Mouse (Mus musculus) gastrocnemius, adult 18-20 months (tissue): ENCODE measurements at regions not wholly inside any gene's neighbourhood (a gene's known extent, or its start where the extent isn't known, plus 50 kb on each side); places are given as distances from the start of the nearest gene placed in this dataset.
"Not testable (repeated sequence)": the region's sequence is repeated elsewhere in the genome, so short reads cannot be mapped to it uniquely, and the experiment has no call there.

ENCODE experiments used
- DNase-seq: peaks from one replicate; pipeline ENCODE4 v3.0.0; 2021; ENCODE audit warnings: low spot score

DNA sequence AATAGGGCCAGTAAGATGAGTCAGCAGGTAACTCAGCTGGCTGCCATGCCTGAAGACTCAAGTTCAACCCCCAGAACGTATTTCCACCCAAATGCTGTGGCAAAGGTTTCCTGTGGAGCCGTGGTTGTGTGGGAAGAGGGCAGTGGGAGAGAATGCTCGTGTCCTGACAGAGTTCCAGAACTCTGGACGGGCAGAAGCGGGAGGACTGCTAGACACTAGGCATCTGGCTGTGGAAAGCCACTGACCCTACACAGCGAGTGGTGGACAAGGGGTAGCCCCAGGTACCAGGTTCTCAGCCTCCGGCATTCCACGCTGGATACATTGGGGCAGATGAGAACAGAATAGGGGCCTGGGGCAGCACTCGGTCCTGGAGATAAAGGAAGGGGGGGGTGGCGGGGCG lies 69.6 kb upstream of the Acsl3 start:
- DNase-seq, result no peak

DNA sequence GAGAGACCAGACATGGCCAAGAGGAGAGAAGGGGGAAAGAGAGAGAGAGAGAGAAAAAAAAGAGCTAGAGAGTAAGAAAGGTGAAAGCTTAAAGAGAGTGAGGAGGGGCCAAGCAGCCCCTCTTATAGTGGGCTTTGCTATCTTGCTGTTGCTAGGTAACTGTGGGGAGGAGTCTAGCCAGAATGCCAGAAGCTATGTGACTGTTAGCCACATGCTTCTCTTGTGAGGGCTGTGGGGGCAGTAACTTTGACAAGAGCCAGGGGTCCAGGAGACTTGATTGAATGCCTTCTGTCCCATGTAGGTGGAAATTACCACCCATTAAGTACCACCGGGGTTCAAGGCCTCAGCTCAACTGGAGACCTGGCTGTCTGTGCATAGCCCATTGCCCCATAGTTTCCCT lies 69.0 kb upstream of the Acsl3 start:
- not testable (repeated sequence) for DNase-seq

DNA sequence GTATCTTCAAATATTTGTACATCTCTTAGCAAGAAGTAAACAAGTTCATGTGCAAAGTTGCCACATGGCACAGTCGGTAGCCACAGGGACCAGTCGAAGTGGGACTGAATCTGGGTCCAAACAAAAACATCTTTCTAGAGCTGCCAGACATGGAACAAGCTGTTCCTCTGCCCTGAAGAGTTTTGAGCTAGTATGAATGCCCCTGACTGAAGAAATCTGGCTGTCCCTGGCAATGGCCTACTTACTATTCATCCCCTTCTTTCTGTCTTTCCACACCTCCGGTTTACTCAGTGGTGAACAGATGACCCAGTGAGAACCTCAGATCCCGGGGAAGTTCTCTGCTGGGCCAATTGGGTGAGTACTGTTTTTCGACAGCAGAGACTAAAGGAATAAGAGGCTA lies 67.1 kb upstream of the Acsl3 start:
- no peak for DNase-seq

DNA sequence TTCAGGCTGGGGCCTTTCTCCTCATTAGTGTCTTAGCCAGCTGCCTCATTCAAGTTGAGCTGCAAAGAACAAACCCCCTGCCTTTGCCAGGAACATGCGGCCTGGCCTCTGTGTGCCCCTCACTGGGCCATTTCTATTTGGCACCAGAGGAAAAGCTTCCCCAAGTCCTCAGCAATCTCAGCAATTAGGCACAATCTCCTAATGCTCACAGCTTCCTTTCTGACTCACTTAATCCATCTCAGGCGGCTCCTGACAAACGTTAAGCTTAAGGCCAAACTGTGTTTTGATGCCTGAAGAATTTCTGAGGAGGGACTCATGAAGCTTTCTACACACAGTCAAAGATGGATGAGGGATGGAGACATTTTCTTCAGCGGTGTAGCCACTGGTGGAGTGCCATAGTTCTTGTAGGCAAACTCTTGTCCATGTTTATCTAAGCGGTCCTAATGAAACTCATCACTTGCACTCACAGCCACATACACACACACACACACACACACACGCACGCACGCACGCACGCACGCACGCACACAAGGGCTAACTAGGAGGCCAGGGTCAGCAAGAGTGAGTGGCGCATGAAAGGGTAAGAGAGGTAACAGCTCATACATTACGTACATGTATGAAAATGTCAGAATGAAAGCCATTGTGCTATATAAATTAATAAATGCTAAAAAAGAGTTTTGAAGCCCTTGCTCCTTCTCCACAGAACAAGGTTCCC lies 63.5 kb upstream of the Acsl3 start:
- no peak for DNase-seq

DNA sequence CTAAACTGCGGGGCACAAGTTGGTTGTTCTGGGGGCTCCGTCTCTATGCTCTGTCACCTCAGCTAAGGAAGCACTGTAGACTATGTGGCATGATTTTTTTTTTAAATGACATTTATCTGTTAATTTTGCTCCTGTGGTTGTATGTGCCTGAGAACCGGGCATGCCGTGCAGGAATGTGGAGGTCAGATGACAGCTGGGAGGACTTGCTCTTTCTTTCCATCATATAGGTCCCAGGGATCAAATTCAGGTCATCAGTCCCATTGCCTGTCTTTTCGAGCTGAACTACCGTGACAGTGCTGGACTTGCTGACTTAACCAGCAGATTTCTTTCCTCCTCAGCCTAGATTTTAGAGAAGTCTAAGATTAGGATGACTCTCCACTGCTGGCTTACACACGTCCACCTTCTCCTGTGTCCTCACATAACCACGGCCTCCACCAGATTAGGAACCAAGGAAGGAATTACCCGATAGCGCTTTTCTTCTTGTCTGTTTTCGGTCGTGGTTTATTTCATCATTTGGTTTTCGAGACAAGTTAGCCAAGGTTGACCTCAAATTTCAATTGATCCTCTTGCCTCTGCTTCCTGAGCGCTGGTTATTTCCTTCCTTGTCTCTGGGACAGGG lies 62.0 kb upstream of the Acsl3 start:
- DNase-seq, result no peak

DNA sequence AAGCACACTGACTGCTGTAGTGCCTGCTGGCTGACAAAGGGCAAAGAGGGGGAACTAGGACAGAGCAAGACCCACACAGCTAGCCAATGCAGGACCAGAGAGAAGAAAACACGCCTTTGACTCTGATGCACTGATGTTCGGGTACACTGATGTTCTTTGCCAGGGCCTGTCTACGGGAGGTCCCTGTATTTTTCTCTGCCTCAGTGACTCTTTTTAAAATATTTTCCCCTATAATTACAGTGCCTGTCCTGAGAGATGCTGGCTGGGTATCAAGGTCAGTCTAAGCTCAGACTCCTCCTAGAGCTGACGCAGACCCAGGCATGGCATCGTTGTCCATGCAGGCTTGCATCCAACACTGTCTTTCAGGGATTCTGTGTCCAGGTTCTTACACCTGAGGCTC lies 59.1 kb upstream of the Acsl3 start:
- DNase-seq, result no peak

DNA sequence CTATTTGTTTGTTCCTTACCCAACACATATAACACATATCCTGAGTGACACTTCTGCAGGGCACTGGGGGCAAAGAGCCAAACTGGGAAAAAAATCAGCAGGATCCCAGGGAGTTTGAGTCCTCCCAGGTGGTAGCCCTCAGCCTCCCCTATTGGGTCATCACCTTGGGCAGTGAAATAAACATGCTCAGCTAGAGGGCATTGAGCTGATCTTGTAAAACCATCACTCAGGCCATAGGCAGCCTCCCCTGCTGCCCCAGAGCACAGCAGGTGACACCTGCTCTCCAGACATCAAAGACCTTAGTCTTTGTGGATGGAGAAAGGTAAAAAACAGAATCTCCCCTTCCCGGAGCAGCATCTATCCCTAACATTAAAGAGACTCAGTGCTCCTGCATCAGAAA lies 57.0 kb upstream of the Acsl3 start:
- DNase-seq, result no peak

DNA sequence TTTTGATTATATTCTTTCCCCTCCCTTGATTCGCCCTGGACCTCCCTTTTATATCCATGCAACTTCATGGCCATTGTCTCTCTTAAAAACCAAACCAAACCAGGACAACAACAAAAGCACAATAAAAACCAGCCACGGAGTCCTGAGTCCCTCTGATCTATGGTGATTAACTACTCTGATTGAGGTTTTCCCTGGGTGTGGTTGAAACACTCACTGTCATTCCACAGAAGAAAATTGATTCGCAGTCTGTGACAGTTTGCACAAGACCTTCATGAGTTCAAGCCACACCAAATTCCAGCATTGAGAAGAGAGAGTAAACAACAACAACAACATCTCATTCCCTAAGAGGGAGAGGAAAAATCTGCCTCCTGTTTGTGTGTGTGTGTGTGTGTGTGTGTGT lies 56.1 kb upstream of the Acsl3 start:
- no peak for DNase-seq

DNA sequence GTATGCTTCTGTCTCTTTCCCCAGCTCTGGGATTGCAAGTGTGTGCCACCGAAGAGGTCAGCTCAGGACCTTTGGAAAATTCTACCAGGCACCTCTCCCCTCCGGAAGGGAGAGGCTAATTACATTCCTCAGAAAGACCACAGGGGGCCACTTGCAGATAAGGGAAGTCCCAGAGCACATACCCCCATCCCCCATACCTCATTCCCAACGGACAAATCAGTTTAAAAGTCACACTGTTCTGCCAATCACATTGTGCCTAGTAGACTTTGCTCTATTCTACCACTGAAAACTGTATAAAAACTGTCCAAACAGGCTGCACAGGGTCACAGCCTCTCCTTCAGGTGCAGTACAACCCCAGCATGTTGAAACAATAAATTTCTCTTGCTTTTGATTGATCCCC lies 55.6 kb upstream of the Acsl3 start:
- no peak for DNase-seq

DNA sequence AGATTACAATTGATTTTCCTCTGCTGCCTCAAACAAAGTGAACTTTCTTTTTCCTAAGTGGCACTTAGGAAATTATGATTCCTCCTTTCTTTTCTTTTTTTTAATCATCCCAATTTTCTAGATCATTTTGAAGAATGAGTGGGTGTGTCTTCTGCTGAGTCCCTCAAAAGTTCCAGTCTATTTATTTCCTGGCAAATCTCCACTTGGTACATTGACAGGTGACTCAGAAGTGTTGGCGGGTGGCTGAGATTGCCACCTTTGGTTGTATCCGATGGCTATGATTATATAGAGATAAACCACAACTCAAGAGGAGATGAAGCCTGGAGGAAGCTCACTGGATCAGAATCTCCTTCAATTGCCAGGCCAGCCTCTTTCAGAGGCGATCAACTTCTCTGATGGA lies 54.7 kb upstream of the Acsl3 start:
- peak; percentile 13 for DNase-seq

DNA sequence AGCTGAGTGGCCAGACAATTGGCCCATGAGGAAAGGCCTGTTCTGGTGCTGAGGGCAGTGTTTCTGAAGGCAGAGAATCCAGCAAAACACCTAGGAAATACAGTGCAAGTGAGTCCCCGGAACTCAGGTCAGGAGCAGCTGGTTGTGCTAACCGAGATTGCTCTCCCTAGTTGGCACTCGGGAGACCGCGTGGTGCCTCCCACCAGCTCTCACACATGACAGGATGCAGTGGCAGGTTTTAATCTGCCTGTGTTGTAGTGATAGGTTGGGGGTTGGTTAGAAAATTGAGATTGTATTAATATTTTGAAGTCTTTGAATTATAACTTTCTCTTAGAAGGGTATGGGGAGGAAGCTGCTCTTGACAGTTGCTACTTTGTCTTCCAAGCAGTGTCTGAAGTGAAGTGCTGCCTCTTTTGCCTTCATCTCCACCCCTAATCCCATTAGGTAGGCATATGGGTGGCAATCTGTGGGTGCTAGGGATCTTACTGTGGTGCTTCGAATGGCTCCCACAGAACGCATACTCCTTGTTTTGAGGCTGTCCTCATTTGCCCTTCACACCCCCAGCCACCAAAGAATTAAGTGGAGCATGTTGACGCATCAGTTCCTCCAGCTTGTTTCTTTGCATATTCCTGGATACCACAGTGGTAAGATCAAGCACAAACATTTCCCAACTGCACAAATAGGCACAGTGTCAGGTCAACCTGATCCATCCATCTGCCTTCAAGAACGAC lies 52.6 kb upstream of the Acsl3 start:
- DNase-seq, result no peak
